Mouse (Mus musculus) bone marrow macrophage, adult 2 months (primary cell): ENCODE measurements around the gene Anapc2. TPM values are rescaled to one million over a fixed set of nuclear protein-coding genes. Genes with fewer than 3 reads are reported as not detected.
"Not testable (repeated sequence)": the region's sequence is repeated elsewhere in the genome, so short reads cannot be mapped to it uniquely, and the experiment has no call there.

Source experiments
- H3K27ac ChIP-seq: 2 replicates; pipeline ENCODE4 v1.5.1; 2012; ENCODE audit warnings: low read depth, low read length; ENCODE audit not compliant: insufficient read depth
- H3K4me1 ChIP-seq: 2 replicates; pipeline ENCODE4 v1.6.1; 2012; ENCODE audit warnings: low read length; ENCODE audit not compliant: control insufficient read depth, insufficient read depth
- H3K4me3 ChIP-seq: 2 replicates; pipeline ENCODE4 v1.5.1; 2012; ENCODE audit warnings: mild to moderate bottlenecking, low read length, moderate library complexity; ENCODE audit not compliant: insufficient read depth
- CTCF ChIP-seq: IDR thresholded peaks from 2 replicates; pipeline ENCODE4 v1.5.1; 2012; ENCODE audit warnings: low read depth, mild to moderate bottlenecking, low read length, moderate library complexity
- POLR2A ChIP-seq: IDR thresholded peaks from 2 replicates; pipeline ENCODE4 v1.6.1; 2012; ENCODE audit warnings: mild to moderate bottlenecking, low read depth, low read length, borderline replicate concordance
- polyA plus RNA-seq: library from polyadenylated mRNA; stranded (reverse); fragments of >200 nt; gene quantifications from 2 replicates; pipeline ENCODE4 v1.2.4, GENCODE M21; 2012; ENCODE audit not compliant: missing spikeins, insufficient read depth, insufficient read length

Gene Anapc2
- polyA plus RNA-seq, 1 experiment: 89.6 TPM

- peaks cover 7% of the 10 kb centered on the region for H3K4me1 ChIP-seq
- peak within 1 kb of the TSS; percentile 97 for H3K4me3 ChIP-seq
- H3K27ac ChIP-seq: peak within 1 kb of the TSS; percentile 65
- TF ChIP-seq CTCF (no peak), POLR2A (no peak)
Measured at GRCm38 (mm10) chr2:25255284-25255779, 16.9 kb upstream of the Anapc2 start, which contains the start of gene Tmem203. TSS of gene Tmem203 (plus strand) at chr2:25255439.

DNA sequence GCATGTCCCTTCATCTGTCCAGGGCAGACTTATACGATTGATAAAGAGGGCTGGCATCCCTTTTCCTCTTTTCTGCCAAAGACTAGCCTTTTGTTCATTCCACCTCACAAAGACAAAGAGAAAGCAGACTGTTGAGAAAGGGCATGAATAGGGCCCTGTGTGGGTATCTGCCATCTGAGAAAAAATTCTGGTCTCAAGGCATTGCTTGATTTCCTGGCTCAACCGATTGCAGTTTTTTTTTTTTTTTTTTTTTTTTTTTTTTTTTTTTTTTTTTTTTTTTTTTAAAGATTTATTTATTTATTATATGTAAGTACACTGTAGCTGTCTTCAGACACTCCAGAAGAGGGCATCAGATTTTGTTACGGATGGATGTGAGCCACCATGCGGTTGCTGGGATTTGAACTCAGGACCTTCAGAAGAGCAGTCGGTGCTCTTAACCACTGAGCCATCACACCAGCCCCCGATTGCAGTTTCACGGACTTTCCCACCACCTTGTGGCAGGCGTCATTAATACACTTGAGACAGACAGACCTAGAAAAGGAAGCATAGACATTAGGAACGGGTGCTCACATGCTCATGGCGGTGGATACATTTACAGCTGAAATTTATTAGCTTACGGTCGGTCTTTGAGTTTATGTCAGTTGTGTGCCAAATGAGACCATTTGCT is 15.7 kb upstream of the Anapc2 start:
- not testable (repeated sequence) for H3K27ac ChIP-seq, H3K4me1 ChIP-seq
- peak overlapping the region; percentile 97 for H3K4me3 ChIP-seq

DNA sequence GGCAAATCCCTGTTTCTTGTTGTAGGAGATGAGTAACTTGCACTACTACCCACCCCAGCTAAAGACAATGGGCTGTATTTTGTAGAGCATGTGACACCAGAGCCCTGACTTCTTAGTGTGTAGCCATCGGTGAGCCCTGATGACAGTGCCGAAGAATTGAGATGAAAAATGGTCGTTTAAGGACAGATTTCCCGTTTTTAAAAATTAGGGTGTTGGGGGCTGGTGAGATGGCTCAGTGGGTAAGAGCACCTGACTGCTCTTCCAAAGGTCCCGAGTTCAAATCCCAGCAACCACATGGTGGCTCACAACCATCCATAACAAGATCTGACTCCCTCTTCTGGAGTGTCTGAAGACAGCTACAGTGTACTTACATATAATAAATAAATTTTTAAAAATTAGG is 15.0 kb upstream of the Anapc2 start:
- H3K4me1 ChIP-seq, H3K4me3 ChIP-seq, H3K27ac ChIP-seq: not testable (repeated sequence)

GRCm38 (mm10) chr2:25258887-25259286 is 13.4 kb upstream of the Anapc2 start:
- H3K4me3 ChIP-seq: no peak overlapping the region
- no peak overlapping the region for H3K27ac ChIP-seq
- no peak for TF ChIP-seq POLR2A
- no peak for TF ChIP-seq CTCF
- H3K4me1 ChIP-seq: peaks cover 10% of the 10 kb centered on the region

DNA sequence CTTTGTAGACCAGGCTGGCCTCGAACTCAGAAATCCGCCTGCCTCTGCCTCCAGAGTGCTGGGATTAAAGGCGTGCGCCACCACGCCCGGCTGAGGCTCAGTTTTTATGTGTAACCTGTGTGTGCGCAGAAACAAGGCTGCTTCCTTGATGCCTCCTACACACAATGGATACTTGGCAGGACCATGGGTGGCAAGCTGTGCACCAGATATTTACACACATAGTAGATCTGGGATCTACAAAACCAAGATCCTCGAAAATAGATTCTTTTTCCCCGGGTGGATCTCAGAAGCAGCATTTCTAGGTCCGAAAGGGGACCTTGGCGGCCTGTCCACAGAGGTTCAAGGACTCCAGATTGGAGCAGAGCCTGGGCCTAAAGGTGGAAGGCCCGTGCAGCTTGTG is 10.4 kb upstream of the Anapc2 start:
- H3K4me3 ChIP-seq: peak overlapping the region; percentile 50
- peaks cover 33% of the 10 kb centered on the region for H3K4me1 ChIP-seq
- H3K27ac ChIP-seq: no peak overlapping the region
- no peak for TF ChIP-seq CTCF
- TF ChIP-seq POLR2A: no peak

DNA sequence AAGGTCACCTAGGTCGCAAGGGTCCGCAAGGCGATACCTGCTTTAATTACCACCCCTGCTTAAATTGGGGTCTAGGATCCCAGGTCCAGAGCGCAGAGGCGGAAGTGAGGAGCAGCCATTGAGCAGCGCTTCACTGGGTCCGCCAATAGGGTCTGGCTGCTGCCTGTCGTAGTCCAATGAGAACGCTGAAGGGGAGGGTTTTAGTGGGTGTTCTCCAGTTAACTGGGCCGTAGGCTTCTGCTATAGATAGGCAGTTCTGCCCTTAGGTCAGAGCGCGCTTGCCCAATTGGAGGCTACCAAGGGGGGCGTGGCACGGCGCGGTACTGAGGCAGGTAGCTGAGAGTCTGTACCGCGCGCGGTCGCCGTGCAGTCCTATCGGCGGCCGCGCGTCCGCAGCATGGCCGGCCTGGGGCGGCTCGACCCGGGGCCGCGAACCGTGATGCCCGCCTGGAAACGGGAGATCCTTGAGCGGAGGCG is 9.9 kb upstream of the Anapc2 start, which contains the start of gene Tprn:
Tprn (plus strand) TSS at position 328 of the 477 bp plus-strand sequence.
- Histone ChIP-seq H3K4me1 (peaks cover 35% of the 10 kb centered on the region), H3K4me3 (peak within 1 kb of the TSS; percentile 89), H3K27ac (peak within 1 kb of the TSS; percentile 23)
- TF ChIP-seq CTCF (no peak), POLR2A (no peak)

GRCm38 (mm10) chr2:25262795-25263622 is 9.3 kb upstream of the Anapc2 start:
- TF ChIP-seq CTCF (no peak), POLR2A (no peak)
- peak overlapping the region; percentile 89 for H3K4me3 ChIP-seq
- H3K27ac ChIP-seq: peak overlapping the region; percentile 23
- H3K4me1 ChIP-seq: peaks cover 39% of the 10 kb centered on the region

- TF ChIP-seq CTCF (no peak), POLR2A (no peak)
- H3K27ac ChIP-seq: no peak overlapping the region
- peak overlapping the region; percentile 89 for H3K4me3 ChIP-seq
- peaks cover 42% of the 10 kb centered on the region for H3K4me1 ChIP-seq
Measured at GRCm38 (mm10) chr2:25263623-25264285, 8.5 kb upstream of the Anapc2 start.

- TF ChIP-seq POLR2A (no peak), CTCF (no peak)
- Histone ChIP-seq H3K4me1 (peaks cover 45% of the 10 kb centered on the region), H3K4me3 (peak overlapping the region; percentile 89), H3K27ac (no peak overlapping the region)
Measured at GRCm38 (mm10) chr2:25264286-25264660, 8.0 kb upstream of the Anapc2 start.

- no peak for TF ChIP-seq POLR2A
- H3K4me3 ChIP-seq: peak overlapping the region; percentile 89; the same call in 1 of the 2 replicates
- H3K27ac ChIP-seq: no peak overlapping the region
- H3K4me1 ChIP-seq: peaks cover 45% of the 10 kb centered on the region
Measured at GRCm38 (mm10) chr2:25264851-25265250, 7.4 kb upstream of the Anapc2 start.
